Mouse (Mus musculus): ENCODE data around the gene BC025920.
"Not testable (repeated sequence)": the region's sequence is repeated elsewhere in the genome, so short reads cannot be mapped to it uniquely, and the experiment has no call there.

BC025920 gene

GRCm38 (mm10) chr10:81604019-81604967 is 1.8 kb upstream of the BC025920 start:
- no peak for DNase-seq (ENCODE audit: low spot score in 2 of 2)

GRCm38 (mm10) chr10:81604968-81605665 is 953 bp upstream of the BC025920 start:
- peak; percentile 74 to 84 for DNase-seq (ENCODE audit: low spot score in 2 of 2)

GRCm38 (mm10) chr10:81605666-81605973 is 450 bp upstream of the BC025920 start:
- DNase-seq (ENCODE audit: low spot score in 2 of 2), result peak in 1 of 2 experiments; percentile 49

- DNase-seq (ENCODE audit: low spot score in 2 of 2), result no peak
Measured at GRCm38 (mm10) chr10:81608308-81608707, 2.2 kb downstream of the BC025920 start.

GRCm38 (mm10) chr10:81612779-81613178 is 6.7 kb downstream of the BC025920 start:
- no peak for DNase-seq (ENCODE audit: low spot score in 2 of 2)

- no peak for DNase-seq (ENCODE audit: low spot score in 2 of 2)
Measured at GRCm38 (mm10) chr10:81615486-81615885, 9.4 kb downstream of the BC025920 start.

GRCm38 (mm10) chr10:81619976-81620375 is 13.9 kb downstream of the BC025920 start:
- DNase-seq (ENCODE audit: low spot score in 2 of 2), result no peak

GRCm38 (mm10) chr10:81620786-81621185 is 14.7 kb downstream of the BC025920 start:
- no peak for DNase-seq (ENCODE audit: low spot score in 2 of 2)

- DNase-seq (ENCODE audit: low spot score in 2 of 2), result no peak
Measured at GRCm38 (mm10) chr10:81623441-81623840, 17.4 kb downstream of the BC025920 start.

- DNase-seq (ENCODE audit: low spot score in 2 of 2), result no peak
Measured at GRCm38 (mm10) chr10:81626101-81626993, 20.3 kb downstream of the BC025920 start.

GRCm38 (mm10) chr10:81626994-81627835 is 21.1 kb downstream of the BC025920 start, which contains the start of gene Sirt6:
TSS of gene Sirt6 (minus strand) at chr10:81627797.
- peak; percentile 89 to 94 for DNase-seq (ENCODE audit: low spot score in 2 of 2)

GRCm38 (mm10) chr10:81627836-81628220 is 21.8 kb downstream of the BC025920 start:
- DNase-seq (ENCODE audit: low spot score in 2 of 2), result no peak

- DNase-seq (ENCODE audit: low spot score in 2 of 2), result no peak
Measured at GRCm38 (mm10) chr10:81628390-81628789, 22.3 kb downstream of the BC025920 start, which contains the start of gene Ankrd24. TSS of gene Ankrd24 (plus strand) at chr10:81628540.

- DNase-seq (ENCODE audit: low spot score in 2 of 2), result peak; percentile 81 to 82
Measured at GRCm38 (mm10) chr10:81633253-81634099, 27.4 kb downstream of the BC025920 start.

- DNase-seq (ENCODE audit: low spot score in 2 of 2), result no peak
Measured at GRCm38 (mm10) chr10:81636338-81636737, 30.3 kb downstream of the BC025920 start.

GRCm38 (mm10) chr10:81638101-81638500 is 32.0 kb downstream of the BC025920 start:
- no peak for DNase-seq (ENCODE audit: low spot score in 2 of 2)

- not testable (repeated sequence) for DNase-seq (ENCODE audit: low spot score in 2 of 2)
Measured at GRCm38 (mm10) chr10:81640825-81641224, 34.8 kb downstream of the BC025920 start.

- no peak for DNase-seq (ENCODE audit: low spot score in 2 of 2)
Measured at GRCm38 (mm10) chr10:81641566-81641965, 35.5 kb downstream of the BC025920 start.

GRCm38 (mm10) chr10:81641978-81642647 is 36.0 kb downstream of the BC025920 start:
- DNase-seq (ENCODE audit: low spot score in 2 of 2), result no peak
